Mouse (Mus musculus) heart, adult 2 months (tissue): Measurements from ENCODE around the gene Slc43a1.

Experiments
- CTCF ChIP-seq: fragments of 200-600 bp; IDR thresholded peaks from 2 replicates; pipeline ENCODE4 v1.8.1; 2022; ENCODE audit warnings: antibody characterized with exemption, mild to moderate bottlenecking, moderate library complexity
- POLR2A ChIP-seq: fragments of 200-500 bp; IDR thresholded peaks from 2 replicates; pipeline ENCODE4 v1.6.1; 2011; ENCODE audit warnings: mild to moderate bottlenecking, low read depth, low read length, control low read depth; ENCODE audit not compliant: insufficient read depth

GRCm38 (mm10) chr2:84822552-84822951 lies 16.1 kb upstream of the Slc43a1 start, which contains the start of gene Smtnl1:
- TF ChIP-seq CTCF (no peak), POLR2A (no peak)
